Mouse (Mus musculus) testis, adult 2 months (tissue): ENCODE measurements around the gene Rbfox1.

Experiments used
- CTCF ChIP-seq: fragments of 200-500 bp; IDR thresholded peaks from 2 replicates; pipeline ENCODE4 v1.5.1; 2012; ENCODE audit warnings: low read depth, mild to moderate bottlenecking, inconsistent platforms, low read length, moderate library complexity; ENCODE audit not compliant: control insufficient read depth, insufficient read depth, insufficient replicate concordance
- POLR2A ChIP-seq: fragments of 200-500 bp; IDR thresholded peaks from 2 replicates; pipeline ENCODE4 v1.6.1; 2012; ENCODE audit warnings: low read depth, mild to moderate bottlenecking, inconsistent platforms, low read length, moderate library complexity; ENCODE audit not compliant: control insufficient read depth

GRCm38 (mm10) chr16:6883798-6884197, 998.6 kb downstream of the Rbfox1 start:
- TF ChIP-seq CTCF (no peak), POLR2A (no peak)
